12 mouse cellular contexts compared by ENCODE assay signal in the genomic region with DNA sequence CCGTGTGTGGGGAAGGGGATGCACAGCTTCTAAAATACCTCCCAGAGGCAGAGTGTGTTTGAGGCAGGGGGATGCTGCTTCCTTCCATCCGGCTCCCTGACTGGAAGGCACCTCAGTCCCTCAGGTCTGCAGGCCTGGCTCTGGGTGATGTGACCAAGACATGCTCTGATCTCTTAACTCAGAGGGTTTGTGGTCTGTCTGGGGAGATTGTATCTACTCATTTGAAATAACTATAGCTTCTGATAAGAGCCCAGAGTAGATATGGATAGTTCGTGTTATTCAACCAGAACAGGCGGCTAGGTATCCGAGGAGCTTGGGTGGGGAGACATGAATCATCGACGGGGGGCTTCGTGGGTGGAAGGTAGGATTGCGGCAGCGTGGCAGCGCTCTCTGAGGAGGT. TPM values are rescaled to one million over a fixed set of nuclear protein-coding genes. Genes with fewer than 3 reads are reported as not detected.
DNase-seq lines count a peak whose midpoint lies in the region; ATAC-seq lines count a peak whose summit lies in the region.
"Had no signal": no experiment of that assay in that cellular context is flagged by ENCODE, and none has a peak within 500 bp of the region (broad histone marks: within the 10 kb centered on the region; RNA-seq: fewer than 3 reads in every experiment).

No protein-coding gene starts in this region.

- no peaks in the 10 kb centered on the region for H3K27me3 ChIP-seq in kidney, embryonic 14.5 days (ENCODE audit: control insufficient read depth, insufficient read depth, low read length)
- H3K27me3 ChIP-seq in limb, embryonic 13.5 days, result no peaks in the 10 kb centered on the region
- H3K27me3 ChIP-seq in forebrain, embryonic 13.5 days, result 0 out of 2 replicates have a peak, but pooled peaks cover 3% of the 10 kb centered on the region

- peaks cover 66% of the 10 kb centered on the region for H3K4me1 ChIP-seq in kidney, embryonic 14.5 days (ENCODE audit: control insufficient read depth, insufficient read depth, low read length)
- peaks cover 71% of the 10 kb centered on the region for H3K4me1 ChIP-seq in limb, embryonic 13.5 days
- H3K4me1 ChIP-seq in forebrain, embryonic 13.5 days, result peaks cover 41% of the 10 kb centered on the region

- no peak for ATAC-seq in kidney, embryonic 14.5 days (ENCODE audit: low FRiP score, low TSS enrichment)
- ATAC-seq in limb, embryonic 13.5 days (ENCODE audit: low FRiP score, low read depth), result no peak
- ATAC-seq in forebrain, embryonic 13.5 days, result no peak

- H3K4me3 ChIP-seq in kidney, embryonic 14.5 days (ENCODE audit: low read length), result no peak overlapping the region
- no peak overlapping the region for H3K4me3 ChIP-seq in limb, embryonic 13.5 days
- H3K4me3 ChIP-seq in forebrain, embryonic 13.5 days, result no peak overlapping the region
- H3K4me3 ChIP-seq: midbrain, embryonic 12.5 days; neural tube, embryonic 15.5 days had no signal

- no peak overlapping the region for H3K9ac ChIP-seq in kidney, embryonic 14.5 days (ENCODE audit: low read depth, low read length)
- H3K9ac ChIP-seq in limb, embryonic 13.5 days, result peak overlapping the region; percentile 45; the same call in 1 of the 2 replicates
- no peak overlapping the region for H3K9ac ChIP-seq in forebrain, embryonic 13.5 days
- H3K9ac ChIP-seq: midbrain, embryonic 12.5 days; neural tube, embryonic 15.5 days had no signal

- 63% methylated on average over 11 of the region's 11 CpGs for WGBS in kidney, embryonic 14.5 days
- WGBS in limb, embryonic 13.5 days, result 73% methylated on average over 11 of the region's 11 CpGs
- WGBS in forebrain, embryonic 13.5 days, result 85% methylated on average over 11 of the region's 11 CpGs

- H3K9me3 ChIP-seq in kidney, embryonic 14.5 days (ENCODE audit: control insufficient read depth, low read length), result no peaks in the 10 kb centered on the region
- no peaks in the 10 kb centered on the region for H3K9me3 ChIP-seq in limb, embryonic 13.5 days
- H3K9me3 ChIP-seq in forebrain, embryonic 13.5 days (replicated peaks), result no peaks in the 10 kb centered on the region
- H3K9me3 ChIP-seq: midbrain, embryonic 12.5 days; neural tube, embryonic 15.5 days had no signal

- no peak for DNase-seq in kidney, adult 11 months
- DNase-seq in 416B (ENCODE audit: low read depth), result peak; percentile 71
- peak; percentile 51 for DNase-seq in CD4-positive, CD25-positive, alpha-beta regulatory T cell, adult 2 months (ENCODE audit: low read depth, low spot score)
- no peak for DNase-seq in cerebellum, adult 11-12 months
- DNase-seq: adrenal gland, adult 8-10 months; cerebellum, adult 11 months; left cerebral cortex, postnatal 4 days had no signal

- H3K4me2 ChIP-seq in kidney, embryonic 14.5 days (replicated peaks; ENCODE audit: low read depth, low read length), result no peak overlapping the region
- H3K4me2 ChIP-seq in limb, embryonic 13.5 days (replicated peaks), result peak overlapping the region; percentile 16
- H3K4me2 ChIP-seq in forebrain, embryonic 13.5 days, result no peak overlapping the region
- H3K4me2 ChIP-seq: midbrain, embryonic 12.5 days; neural tube, embryonic 15.5 days had no signal

- 0 out of 2 replicates have a peak overlapping the region, but pooled peaks have one; percentile 72 for H3K27ac ChIP-seq in kidney, embryonic 14.5 days (ENCODE audit: low read depth, low read length)
- H3K27ac ChIP-seq in limb, embryonic 13.5 days, result 0 out of 2 replicates have a peak overlapping the region, but pooled peaks have one; percentile 69
- H3K27ac ChIP-seq in forebrain, embryonic 13.5 days, result no peak overlapping the region
- H3K27ac ChIP-seq: midbrain, embryonic 12.5 days; neural tube, embryonic 15.5 days had no signal

- peaks cover 12% of the 10 kb centered on the region for H3K36me3 ChIP-seq in kidney, embryonic 14.5 days (ENCODE audit: control insufficient read depth, insufficient read depth, low read length)
- H3K36me3 ChIP-seq in limb, embryonic 13.5 days, result peaks cover 12% of the 10 kb centered on the region
- H3K36me3 ChIP-seq in forebrain, embryonic 13.5 days (ENCODE audit: poor library complexity, severe bottlenecking), result peaks cover 7% of the 10 kb centered on the region; the same call in 1 of the 2 replicates
- H3K36me3 ChIP-seq: neural tube, embryonic 15.5 days had no signal

RNA-seq across cellular contexts. Expression of a gene that starts 4.1 kb away (rescaled TPM):
- polyA plus RNA-seq in kidney, embryonic 14.5 days (2014; fragmentation: Nextera tagmentation; extraction: Ambion mirVana), result 67.1 and 69.3 TPM in 2 replicates
- 68.7 and 71.4 TPM in 2 replicates for polyA plus RNA-seq in limb, embryonic 13.5 days (2015; fragmentation: Nextera tagmentation; extraction: Ambion mirVana)
- polyA plus RNA-seq in forebrain, embryonic 13.5 days (2015; fragmentation: Nextera tagmentation; extraction: Ambion mirVana), result 12.8 and 13.8 TPM in 2 replicates

RNA-seq across cellular contexts. Expression of a gene that starts 27.4 kb away (rescaled TPM):
- polyA plus RNA-seq in kidney, embryonic 14.5 days (2014; fragmentation: Nextera tagmentation; extraction: Ambion mirVana), result 3.8 and 6.1 TPM in 2 replicates
- 0.67 and 0.86 TPM in 2 replicates for polyA plus RNA-seq in limb, embryonic 13.5 days (2015; fragmentation: Nextera tagmentation; extraction: Ambion mirVana)
- 0.08 and 0.09 TPM in 2 replicates for polyA plus RNA-seq in forebrain, embryonic 13.5 days (2015; fragmentation: Nextera tagmentation; extraction: Ambion mirVana)

RNA-seq across cellular contexts. Expression of a gene that starts 32.8 kb away (rescaled TPM):
- polyA plus RNA-seq in kidney, embryonic 14.5 days (2014; fragmentation: Nextera tagmentation; extraction: Ambion mirVana), result 2.5 and 3.3 TPM in 2 replicates
- 1.1 and 1.4 TPM in 2 replicates for polyA plus RNA-seq in limb, embryonic 13.5 days (2015; fragmentation: Nextera tagmentation; extraction: Ambion mirVana)
- polyA plus RNA-seq in forebrain, embryonic 13.5 days (2015; fragmentation: Nextera tagmentation; extraction: Ambion mirVana), result 0.13 and 0.26 TPM in 2 replicates

RNA-seq across cellular contexts. Expression of a gene that starts 39.5 kb away (rescaled TPM):
- polyA plus RNA-seq in kidney, embryonic 14.5 days (2014; fragmentation: Nextera tagmentation; extraction: Ambion mirVana), result 54.0 and 54.3 TPM in 2 replicates
- 45.1 and 46.2 TPM in 2 replicates for polyA plus RNA-seq in limb, embryonic 13.5 days (2015; fragmentation: Nextera tagmentation; extraction: Ambion mirVana)
- 10.2 and 12.3 TPM in 2 replicates for polyA plus RNA-seq in forebrain, embryonic 13.5 days (2015; fragmentation: Nextera tagmentation; extraction: Ambion mirVana)

Comparison
In these comparisons a context has a peak if more than half of its experiments do, and no peak if none do; other contexts are left out.
1. DNase-seq: peak in 416B (single experiment) and CD4-positive, CD25-positive, alpha-beta regulatory T cell, adult 2 months (single experiment); none in kidney, adult 11 months (single experiment) and cerebellum, adult 11-12 months (single experiment).